Comparison of ENCODE assay signal across 14 mouse cellular contexts in the genomic region with DNA sequence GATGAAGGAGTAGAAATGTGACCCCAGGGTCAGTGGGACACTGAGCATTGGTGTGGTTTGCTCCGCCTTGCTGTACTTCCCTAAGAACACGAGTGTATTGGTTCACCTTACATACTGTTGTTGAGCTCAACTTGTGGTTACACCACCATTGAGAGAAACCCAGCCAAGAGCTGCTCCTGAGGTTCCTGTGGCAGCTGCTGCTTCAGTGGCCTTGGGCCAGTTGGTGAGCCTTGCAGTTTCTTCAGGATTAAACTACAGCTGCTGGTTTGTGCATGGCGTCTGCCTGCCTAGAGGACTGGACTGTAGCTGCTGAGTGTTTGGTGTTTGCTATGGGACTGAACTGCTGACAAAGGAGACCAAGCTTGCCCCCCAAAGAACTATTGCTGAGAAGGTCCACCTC. TPM values are rescaled to one million over a fixed set of nuclear protein-coding genes. Genes with fewer than 3 reads are reported as not detected.
DNase-seq lines count a peak whose midpoint lies in the region; ATAC-seq lines count a peak whose summit lies in the region.
"Had no signal": no experiment of that assay in that cellular context is flagged by ENCODE, and none has a peak within 500 bp of the region (broad histone marks: within the 10 kb centered on the region; RNA-seq: fewer than 3 reads in every experiment).

No protein-coding gene starts in this region.

- H3K36me3 ChIP-seq in heart, embryonic 13.5 days, result peaks cover 6% of the 10 kb centered on the region
- H3K36me3 ChIP-seq in lung, embryonic 15.5 days, result peaks cover 2% of the 10 kb centered on the region; the same call in 1 of the 2 replicates
- peaks cover 17% of the 10 kb centered on the region for H3K36me3 ChIP-seq in embryonic facial prominence, embryonic 13.5 days
- H3K36me3 ChIP-seq in stomach, embryonic 14.5 days (ENCODE audit: control insufficient read depth, insufficient read depth, low read length), result peaks cover 5% of the 10 kb centered on the region

- no peaks in the 10 kb centered on the region for H3K9me3 ChIP-seq in heart, embryonic 13.5 days
- H3K9me3 ChIP-seq in lung, embryonic 15.5 days, result no peaks in the 10 kb centered on the region
- no peaks in the 10 kb centered on the region for H3K9me3 ChIP-seq in embryonic facial prominence, embryonic 13.5 days
- H3K9me3 ChIP-seq in stomach, embryonic 14.5 days (ENCODE audit: control insufficient read depth, low read depth, low read length), result no peaks in the 10 kb centered on the region

- peaks cover 11% of the 10 kb centered on the region; the same call in 1 of the 2 replicates for H3K27me3 ChIP-seq in heart, embryonic 13.5 days (replicated peaks)
- H3K27me3 ChIP-seq in lung, embryonic 15.5 days, result no peaks in the 10 kb centered on the region
- no peaks in the 10 kb centered on the region for H3K27me3 ChIP-seq in embryonic facial prominence, embryonic 13.5 days
- no peaks in the 10 kb centered on the region for H3K27me3 ChIP-seq in stomach, embryonic 14.5 days (ENCODE audit: control insufficient read depth, insufficient read depth, low read length)

- WGBS in heart, embryonic 13.5 days, result 67% methylated on average over 3 of the region's 3 CpGs
- 65% methylated on average over 3 of the region's 3 CpGs for WGBS in lung, embryonic 15.5 days
- 57% methylated on average over 3 of the region's 3 CpGs for WGBS in embryonic facial prominence, embryonic 13.5 days
- 47% methylated on average over 3 of the region's 3 CpGs for WGBS in stomach, embryonic 14.5 days

- no peak for ATAC-seq in heart, embryonic 13.5 days (ENCODE audit: extremely low read depth, insufficient number of reproducible peaks, low FRiP score, low TSS enrichment)
- ATAC-seq in lung, embryonic 15.5 days (ENCODE audit: borderline replicate concordance, extremely low read depth, low FRiP score, low TSS enrichment), result no peak
- ATAC-seq in embryonic facial prominence, embryonic 13.5 days (ENCODE audit: insufficient number of reproducible peaks, insufficient read depth, low FRiP score, low TSS enrichment, low read depth), result no peak
- ATAC-seq in stomach, embryonic 14.5 days (ENCODE audit: insufficient number of reproducible peaks, insufficient read depth, low FRiP score, low read depth), result no peak
- ATAC-seq in megakaryocyte, adult 5-6 weeks (ENCODE audit: poor library complexity, severe bottlenecking), result no peak

- H3K27ac ChIP-seq in heart, embryonic 13.5 days (replicated peaks), result peak overlapping the region; percentile 85
- peak overlapping the region; percentile 97 for H3K27ac ChIP-seq in lung, embryonic 15.5 days
- peak overlapping the region; percentile 99 for H3K27ac ChIP-seq in embryonic facial prominence, embryonic 13.5 days
- peak overlapping the region; percentile 93 for H3K27ac ChIP-seq in stomach, embryonic 14.5 days (ENCODE audit: low read length)

- no peak overlapping the region for H3K4me3 ChIP-seq in heart, embryonic 13.5 days
- H3K4me3 ChIP-seq in lung, embryonic 15.5 days, result no peak overlapping the region
- H3K4me3 ChIP-seq in embryonic facial prominence, embryonic 13.5 days, result no peak overlapping the region
- H3K4me3 ChIP-seq in stomach, embryonic 14.5 days (ENCODE audit: low read depth, low read length), result no peak overlapping the region

- H3K4me1 ChIP-seq in heart, embryonic 13.5 days, result peaks cover 39% of the 10 kb centered on the region
- peaks cover 44% of the 10 kb centered on the region for H3K4me1 ChIP-seq in lung, embryonic 15.5 days
- H3K4me1 ChIP-seq in embryonic facial prominence, embryonic 13.5 days, result peaks cover 59% of the 10 kb centered on the region
- H3K4me1 ChIP-seq in stomach, embryonic 14.5 days (ENCODE audit: control insufficient read depth, insufficient read depth, low read length), result peaks cover 24% of the 10 kb centered on the region

- H3K9ac ChIP-seq in heart, embryonic 13.5 days, result no peak overlapping the region
- H3K9ac ChIP-seq in lung, embryonic 15.5 days, result no peak overlapping the region
- H3K9ac ChIP-seq in embryonic facial prominence, embryonic 13.5 days, result peak overlapping the region; percentile 69; the same call in 1 of the 2 replicates
- no peak overlapping the region for H3K9ac ChIP-seq in stomach, embryonic 14.5 days (replicated peaks; ENCODE audit: low read depth, low read length)

- no peak overlapping the region for H3K4me2 ChIP-seq in heart, embryonic 13.5 days
- H3K4me2 ChIP-seq in lung, embryonic 15.5 days, result peak overlapping the region; percentile 71; the same call in 1 of the 2 replicates
- H3K4me2 ChIP-seq in embryonic facial prominence, embryonic 13.5 days, result peak overlapping the region; percentile 67
- no peak overlapping the region for H3K4me2 ChIP-seq in stomach, embryonic 14.5 days (replicated peaks; ENCODE audit: low read depth, low read length)
- H3K4me2 ChIP-seq: midbrain, embryonic 11.5 days had no signal

- no peak for DNase-seq in heart, adult 18-20 months
- DNase-seq in lung, postnatal 4 days, result no peak
- no peak for DNase-seq in thymus, adult 18-20 months
- DNase-seq: cerebellum, postnatal 36 days; heart, postnatal 14 days had no signal

RNA-seq across cellular contexts. Expression of a gene that starts 1.1 kb away (rescaled TPM):
- polyA plus RNA-seq in heart, embryonic 13.5 days (2015; fragmentation: Nextera tagmentation; extraction: Ambion mirVana), result 4.6 TPM in 2 replicates
- 1 to 10 TPM; 8.8 to 9.7 TPM for total RNA-seq in heart, adult 18-20 months (2021)
- 12.1 and 12.8 TPM in 2 replicates for polyA plus RNA-seq in lung, embryonic 15.5 days (2015; fragmentation: Nextera tagmentation; extraction: Ambion mirVana)
- polyA plus RNA-seq in embryonic facial prominence, embryonic 13.5 days (2015; fragmentation: Nextera tagmentation; extraction: Ambion mirVana), result 29.8 and 32.6 TPM in 2 replicates
- polyA plus RNA-seq in stomach, embryonic 14.5 days (2014; fragmentation: Nextera tagmentation; extraction: Ambion mirVana), result 20.1 and 22.1 TPM in 2 replicates
- 0.16 TPM in 1 of 2 replicates, not detected in the other for total RNA-seq in megakaryocyte, adult 5-6 weeks (2015)
- total RNA-seq in megakaryocyte, adult 5-6 weeks (2017), result 0.29 TPM in 1 of 2 replicates, not detected in the other

RNA-seq across cellular contexts. Expression of a gene that starts 2.7 kb away (rescaled TPM):
- 30.7 and 35.8 TPM in 2 replicates for polyA plus RNA-seq in heart, embryonic 13.5 days (2015; fragmentation: Nextera tagmentation; extraction: Ambion mirVana)
- 10 to 100 TPM; 34.1 to 35.4 TPM for total RNA-seq in heart, adult 18-20 months (2021)
- polyA plus RNA-seq in lung, embryonic 15.5 days (2015; fragmentation: Nextera tagmentation; extraction: Ambion mirVana), result 62.3 and 70.1 TPM in 2 replicates
- 78.0 and 96.8 TPM in 2 replicates for polyA plus RNA-seq in embryonic facial prominence, embryonic 13.5 days (2015; fragmentation: Nextera tagmentation; extraction: Ambion mirVana)
- polyA plus RNA-seq in stomach, embryonic 14.5 days (2014; fragmentation: Nextera tagmentation; extraction: Ambion mirVana), result 57.8 and 65.2 TPM in 2 replicates
- 30.2 and 37.4 TPM in 2 replicates for total RNA-seq in megakaryocyte, adult 5-6 weeks (2015)
- 8.6 and 16.6 TPM in 2 replicates for total RNA-seq in megakaryocyte, adult 5-6 weeks (2017)

RNA-seq across cellular contexts. Expression of a gene that starts 20.5 kb away (rescaled TPM):
- 0.08 TPM in 1 of 2 replicates, not detected in the other for polyA plus RNA-seq in heart, embryonic 13.5 days (2015; fragmentation: Nextera tagmentation; extraction: Ambion mirVana)
- total RNA-seq in heart, adult 18-20 months (2021), result not detected
- 0.16 and 0.29 TPM in 2 replicates for polyA plus RNA-seq in lung, embryonic 15.5 days (2015; fragmentation: Nextera tagmentation; extraction: Ambion mirVana)
- 0.60 and 0.69 TPM in 2 replicates for polyA plus RNA-seq in embryonic facial prominence, embryonic 13.5 days (2015; fragmentation: Nextera tagmentation; extraction: Ambion mirVana)
- 0.32 and 0.66 TPM in 2 replicates for polyA plus RNA-seq in stomach, embryonic 14.5 days (2014; fragmentation: Nextera tagmentation; extraction: Ambion mirVana)
- not detected in 2 replicates for total RNA-seq in megakaryocyte, adult 5-6 weeks (2015)
- not detected in 2 replicates for total RNA-seq in megakaryocyte, adult 5-6 weeks (2017)
- total RNA-seq: adrenal gland, postnatal 4 days; heart, postnatal 14 days; layer of hippocampus, postnatal 14 days had no signal
- polyA plus RNA-seq: urinary bladder, adult 2 months had no signal

RNA-seq across cellular contexts. Expression of a gene that starts 32.9 kb away (rescaled TPM):
- 1.8 and 3.0 TPM in 2 replicates for polyA plus RNA-seq in heart, embryonic 13.5 days (2015; fragmentation: Nextera tagmentation; extraction: Ambion mirVana)
- total RNA-seq in heart, adult 18-20 months (2021), result 1 to 10 TPM; 3.3 to 4.0 TPM
- polyA plus RNA-seq in lung, embryonic 15.5 days (2015; fragmentation: Nextera tagmentation; extraction: Ambion mirVana), result 4.3 and 5.1 TPM in 2 replicates
- 7.5 and 8.7 TPM in 2 replicates for polyA plus RNA-seq in embryonic facial prominence, embryonic 13.5 days (2015; fragmentation: Nextera tagmentation; extraction: Ambion mirVana)
- polyA plus RNA-seq in stomach, embryonic 14.5 days (2014; fragmentation: Nextera tagmentation; extraction: Ambion mirVana), result 3.9 and 6.2 TPM in 2 replicates
- 2.1 TPM in 2 replicates for total RNA-seq in megakaryocyte, adult 5-6 weeks (2015)
- 5.8 and 6.2 TPM in 2 replicates for total RNA-seq in megakaryocyte, adult 5-6 weeks (2017)

RNA-seq across cellular contexts. Expression of a gene that starts 58.2 kb away (rescaled TPM):
- polyA plus RNA-seq in heart, embryonic 13.5 days (2015; fragmentation: Nextera tagmentation; extraction: Ambion mirVana), result 15.8 and 15.9 TPM in 2 replicates
- total RNA-seq in heart, adult 18-20 months (2021), result 10 to 100 TPM; 20.5 to 26.4 TPM
- polyA plus RNA-seq in lung, embryonic 15.5 days (2015; fragmentation: Nextera tagmentation; extraction: Ambion mirVana), result 27.2 and 30.7 TPM in 2 replicates
- 16.4 and 19.0 TPM in 2 replicates for polyA plus RNA-seq in embryonic facial prominence, embryonic 13.5 days (2015; fragmentation: Nextera tagmentation; extraction: Ambion mirVana)
- 19.6 and 24.8 TPM in 2 replicates for polyA plus RNA-seq in stomach, embryonic 14.5 days (2014; fragmentation: Nextera tagmentation; extraction: Ambion mirVana)
- 30.9 and 33.7 TPM in 2 replicates for total RNA-seq in megakaryocyte, adult 5-6 weeks (2015)
- 29.5 and 32.7 TPM in 2 replicates for total RNA-seq in megakaryocyte, adult 5-6 weeks (2017)

Comparison
In these comparisons a context has a peak if more than half of its experiments do, and no peak if none do; other contexts are left out.
1. H3K4me2 ChIP-seq: peak in lung, embryonic 15.5 days (single experiment) and embryonic facial prominence, embryonic 13.5 days (single experiment); none in heart, embryonic 13.5 days (single experiment) and stomach, embryonic 14.5 days (single experiment).
2. Peak in every context shown above with its lines, with median percentiles within 50 percentile points of each other: H3K27ac ChIP-seq.